Mouse (Mus musculus) lung, adult 2 months (tissue): ENCODE results near the gene Hoxd9.

Experiments used
- CTCF ChIP-seq: fragments of 200-500 bp; IDR thresholded peaks from 2 replicates; pipeline ENCODE4 v1.5.1; 2011; ENCODE audit warnings: mild to moderate bottlenecking, low read length, control low read depth; ENCODE audit not compliant: insufficient read depth
- POLR2A ChIP-seq: fragments of 200-500 bp; IDR thresholded peaks from 2 replicates; pipeline ENCODE4 v1.6.1; 2011; ENCODE audit warnings: low read depth, mild to moderate bottlenecking, control low read depth, low read length, borderline replicate concordance; ENCODE audit errors: extremely low read depth

DNA sequence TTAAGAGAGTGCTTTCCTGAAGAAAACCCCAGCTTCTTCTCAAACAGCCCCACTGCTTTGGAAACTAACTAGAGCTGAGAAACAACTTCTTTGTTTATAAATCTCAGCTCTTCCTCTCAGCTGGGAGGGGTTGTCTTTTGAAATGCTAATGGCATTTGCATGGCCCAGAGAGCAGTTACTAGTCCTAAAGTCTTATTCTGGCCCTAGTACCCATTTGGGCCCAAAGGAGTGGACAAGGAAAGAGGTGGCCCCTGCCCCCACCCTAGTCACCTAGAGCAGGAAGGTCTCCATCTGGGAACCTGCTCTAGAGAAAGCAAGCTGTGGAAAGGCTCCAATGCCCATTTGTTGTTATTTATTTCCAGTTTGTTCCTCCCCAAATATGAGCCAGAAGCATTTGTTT is 33.5 kb downstream of the Hoxd9 start:
- no peak for TF ChIP-seq POLR2A
- no peak for TF ChIP-seq CTCF
